Mouse (Mus musculus) liver, adult (tissue): ENCODE data around the gene Rbks.

Experiments
- GATA4 ChIP-seq: IDR thresholded peaks from 2 replicates; pipeline ENCODE4 v1.6.1; 2014; ENCODE audit warnings: mild to moderate bottlenecking, low read length; ENCODE audit not compliant: insufficient replicate concordance

The Rbks gene

DNA sequence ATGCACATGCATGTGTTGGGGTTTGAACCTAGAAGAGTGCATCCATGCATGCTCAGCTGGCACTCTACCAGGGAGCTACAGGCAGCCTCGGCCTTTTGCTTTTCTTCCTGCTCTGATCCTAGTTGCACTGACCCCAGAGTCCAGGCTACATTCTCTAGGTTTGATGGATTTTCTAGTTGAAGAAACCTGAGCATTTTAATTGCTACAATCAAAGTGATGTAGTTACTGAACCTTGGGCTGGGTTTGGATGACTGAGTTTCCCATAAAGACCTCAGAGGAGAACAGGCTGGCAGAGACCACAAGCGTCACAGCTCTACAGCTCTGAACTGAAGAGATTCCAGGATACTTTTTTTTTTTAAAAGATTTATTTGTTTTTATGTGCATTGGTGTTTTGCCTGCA, 114.2 kb downstream of the Rbks start:
- no peak for TF ChIP-seq GATA4

DNA sequence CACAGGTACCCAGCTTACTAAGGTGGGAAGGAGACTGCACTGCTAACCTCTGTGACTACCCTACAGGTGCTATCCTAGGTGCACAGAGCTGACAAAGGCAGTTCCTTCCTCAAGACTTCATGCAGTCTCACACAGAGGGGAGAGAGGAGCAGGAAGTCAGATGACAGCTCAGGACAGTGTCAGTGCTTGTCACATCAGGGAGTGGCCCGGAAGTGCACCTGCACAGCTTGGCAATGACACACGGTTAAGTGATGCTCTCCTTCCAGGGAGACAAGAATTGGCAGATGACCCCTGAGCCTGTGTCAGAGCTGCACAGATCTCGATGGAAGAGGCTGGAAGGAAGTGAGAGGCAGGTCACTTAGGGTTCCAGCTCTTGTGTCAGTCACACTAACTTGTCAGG, 115.5 kb downstream of the Rbks start:
- no peak for TF ChIP-seq GATA4

DNA sequence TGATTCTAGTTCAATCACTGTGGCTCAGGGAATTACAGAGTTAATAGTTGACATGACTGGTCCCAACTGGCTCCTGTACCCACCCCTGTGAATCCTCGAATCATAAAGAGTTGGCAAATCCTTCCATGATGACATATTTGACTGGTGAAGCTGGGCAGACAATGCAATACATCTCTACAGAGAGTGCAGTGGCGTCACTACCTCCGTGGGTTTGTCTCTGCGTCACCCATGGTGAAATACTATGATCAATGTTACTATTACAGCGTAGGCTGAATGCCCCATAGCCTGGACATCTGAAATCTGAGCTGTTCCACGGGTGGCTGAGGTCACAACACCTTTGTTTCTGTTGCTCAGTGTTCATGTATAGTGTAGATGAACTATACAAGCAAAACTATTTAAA, 116.2 kb downstream of the Rbks start:
- TF ChIP-seq GATA4, result no peak

DNA sequence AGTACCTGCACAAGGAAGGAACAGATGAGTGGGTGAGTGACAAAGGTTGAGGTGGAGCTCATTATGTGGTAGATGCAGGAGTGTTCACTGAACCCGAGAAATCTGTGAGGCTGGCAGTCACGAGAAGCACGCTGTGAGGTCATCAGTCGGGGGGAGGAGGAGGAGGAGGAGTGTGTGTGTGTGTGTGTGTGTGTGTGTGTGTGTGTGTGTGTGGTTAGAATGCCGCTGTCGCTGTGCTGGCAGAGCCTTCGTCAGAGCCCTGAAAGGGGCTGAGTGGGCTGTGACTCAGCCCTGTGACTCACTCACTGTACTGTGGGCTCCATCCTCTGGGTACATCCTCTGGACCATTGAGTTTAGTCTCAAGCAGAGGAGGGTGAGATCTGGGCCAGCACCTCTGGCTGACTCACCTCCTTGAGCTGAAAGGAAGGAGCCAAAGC, 120.9 kb downstream of the Rbks start:
- no peak for TF ChIP-seq GATA4
